9 mouse cellular contexts compared by ENCODE assay signal in genomic region chr16:10784793-10785370, GRCm38 (mm10). TPM values are rescaled to one million over a fixed set of nuclear protein-coding genes. Genes with fewer than 3 reads are reported as not detected.
DNase-seq lines count a peak whose midpoint lies in the region; ATAC-seq lines count a peak whose summit lies in the region.
"Had no signal": no experiment of that assay in that cellular context is flagged by ENCODE, and none has a peak within 500 bp of the region (broad histone marks: within the 10 kb centered on the region; RNA-seq: fewer than 3 reads in every experiment).

No protein-coding gene starts in this region.

- H3K36me3 ChIP-seq in forebrain, embryonic 10.5 days (replicated peaks): no peaks in the 10 kb centered on the region
- H3K36me3 ChIP-seq in heart, embryonic 15.5 days: no peaks in the 10 kb centered on the region
- H3K36me3 ChIP-seq in liver, embryonic 13.5 days: no peaks in the 10 kb centered on the region
- 0 out of 2 replicates have a peak, but pooled peaks cover 3% of the 10 kb centered on the region for H3K36me3 ChIP-seq in stomach, embryonic 14.5 days (ENCODE audit: control insufficient read depth, insufficient read depth, low read length)

- peak; percentile 72 for ATAC-seq in heart, embryonic 15.5 days (replicated peaks; ENCODE audit: insufficient number of reproducible peaks, insufficient read depth, low FRiP score, low read depth)
- peak; percentile 71 for ATAC-seq in liver, embryonic 13.5 days (ENCODE audit: low read depth)
- peak; percentile 72 for ATAC-seq in stomach, embryonic 14.5 days (ENCODE audit: insufficient number of reproducible peaks, insufficient read depth, low FRiP score, low read depth)

- no peaks in the 10 kb centered on the region for H3K9me3 ChIP-seq in forebrain, embryonic 10.5 days
- H3K9me3 ChIP-seq in heart, embryonic 15.5 days (replicated peaks): no peaks in the 10 kb centered on the region
- no peaks in the 10 kb centered on the region for H3K9me3 ChIP-seq in liver, embryonic 13.5 days (replicated peaks)
- H3K9me3 ChIP-seq in stomach, embryonic 14.5 days (ENCODE audit: control insufficient read depth, low read depth, low read length): no peaks in the 10 kb centered on the region

- peak overlapping the region; percentile 97 for H3K4me2 ChIP-seq in heart, embryonic 15.5 days
- H3K4me2 ChIP-seq in liver, embryonic 13.5 days: peak overlapping the region; percentile 99
- H3K4me2 ChIP-seq in stomach, embryonic 14.5 days (replicated peaks; ENCODE audit: low read depth, low read length): peak overlapping the region; percentile 95

- H3K9ac ChIP-seq in heart, embryonic 15.5 days: peak overlapping the region; percentile 77
- peak overlapping the region; percentile 78 for H3K9ac ChIP-seq in liver, embryonic 13.5 days
- peak overlapping the region; percentile 77 for H3K9ac ChIP-seq in stomach, embryonic 14.5 days (replicated peaks; ENCODE audit: low read depth, low read length)

- under 1% methylated on average over 52 of the region's 55 CpGs for WGBS in forebrain, embryonic 10.5 days
- WGBS in heart, embryonic 15.5 days: under 1% methylated on average over 55 of the region's 55 CpGs
- WGBS in liver, embryonic 13.5 days (ENCODE audit: insufficient replicate concordance): under 1% methylated on average over 47 of the region's 55 CpGs
- under 1% methylated on average over 49 of the region's 55 CpGs for WGBS in stomach, embryonic 14.5 days

- peaks cover 69% of the 10 kb centered on the region for H3K4me1 ChIP-seq in forebrain, embryonic 10.5 days
- H3K4me1 ChIP-seq in heart, embryonic 15.5 days (replicated peaks): peaks cover 69% of the 10 kb centered on the region
- H3K4me1 ChIP-seq in liver, embryonic 13.5 days (replicated peaks): peaks cover 41% of the 10 kb centered on the region
- peaks cover 41% of the 10 kb centered on the region for H3K4me1 ChIP-seq in stomach, embryonic 14.5 days (ENCODE audit: control insufficient read depth, insufficient read depth, low read length)

- peaks cover 30% of the 10 kb centered on the region for H3K27me3 ChIP-seq in forebrain, embryonic 10.5 days (ENCODE audit: poor library complexity, severe bottlenecking)
- H3K27me3 ChIP-seq in heart, embryonic 15.5 days: no peaks in the 10 kb centered on the region; the same call in 1 of the 2 replicates
- H3K27me3 ChIP-seq in liver, embryonic 13.5 days: peaks cover 47% of the 10 kb centered on the region
- H3K27me3 ChIP-seq in stomach, embryonic 14.5 days (ENCODE audit: control insufficient read depth, insufficient read depth, low read length): no peaks in the 10 kb centered on the region

- peak; percentile 97 to 98 for DNase-seq in CD8-positive naive resting alpha-beta T cell, adult 2 months (ENCODE audit: low read depth in 2 of 2, low spot score in 2 of 2)
- DNase-seq in c-Kit-positive CD71-negative TER-119-negative erythroid progenitor cells, embryonic 14.5 days (ENCODE audit: low read depth): peak; percentile 77
- DNase-seq in forebrain, embryonic 10.5 days (ENCODE audit: extremely low spot score, low spot score): peak; percentile 91
- peak; percentile 93 for DNase-seq in kidney, postnatal 14 days
- peak; percentile 76 for DNase-seq in liver, embryonic 13.5 days
- DNase-seq in natural killer cell, adult 2 months (ENCODE audit: low spot score in 2 of 2): peak; percentile 93 to 94

- peak overlapping the region; percentile 80 for H3K4me3 ChIP-seq in forebrain, embryonic 10.5 days
- H3K4me3 ChIP-seq in heart, embryonic 15.5 days: peak overlapping the region; percentile 85
- H3K4me3 ChIP-seq in liver, embryonic 13.5 days (replicated peaks): peak overlapping the region; percentile 89
- H3K4me3 ChIP-seq in stomach, embryonic 14.5 days (ENCODE audit: low read depth, low read length): peak overlapping the region; percentile 52

- H3K27ac ChIP-seq in forebrain, embryonic 10.5 days: peak overlapping the region; percentile 93
- H3K27ac ChIP-seq in heart, embryonic 15.5 days: peak overlapping the region; percentile 99
- H3K27ac ChIP-seq in liver, embryonic 13.5 days: peak overlapping the region; percentile 86
- peak overlapping the region; percentile 99 for H3K27ac ChIP-seq in stomach, embryonic 14.5 days (ENCODE audit: low read length)

RNA-seq across cellular contexts. Expression of gene Socs1, which starts 0.5 kb away (rescaled TPM):
- polyA plus RNA-seq in forebrain, embryonic 10.5 days (2016; fragmentation: Nextera tagmentation; extraction: Ambion mirVana): 2.3 and 2.7 TPM in 2 replicates
- polyA plus RNA-seq in heart, embryonic 15.5 days (2015; fragmentation: Nextera tagmentation; extraction: Ambion mirVana): 5.1 and 8.3 TPM in 2 replicates
- 1.2 and 1.3 TPM in 2 replicates for polyA plus RNA-seq in liver, embryonic 13.5 days (2015; fragmentation: Nextera tagmentation; extraction: Ambion mirVana)
- 11.3 and 11.4 TPM in 2 replicates for polyA plus RNA-seq in stomach, embryonic 14.5 days (2014; fragmentation: Nextera tagmentation; extraction: Ambion mirVana)

RNA-seq across cellular contexts. Expression of gene Tnp2, which starts 3.6 kb away (rescaled TPM):
- polyA plus RNA-seq in forebrain, embryonic 10.5 days (2016; fragmentation: Nextera tagmentation; extraction: Ambion mirVana): not detected in 2 replicates
- not detected in 2 replicates for polyA plus RNA-seq in heart, embryonic 15.5 days (2015; fragmentation: Nextera tagmentation; extraction: Ambion mirVana)
- polyA plus RNA-seq in liver, embryonic 13.5 days (2015; fragmentation: Nextera tagmentation; extraction: Ambion mirVana): not detected in 2 replicates
- polyA plus RNA-seq in stomach, embryonic 14.5 days (2014; fragmentation: Nextera tagmentation; extraction: Ambion mirVana): not detected in 2 replicates

RNA-seq across cellular contexts. Expression of gene Prm3, which starts 5.8 kb away (rescaled TPM):
- polyA plus RNA-seq in forebrain, embryonic 10.5 days (2016; fragmentation: Nextera tagmentation; extraction: Ambion mirVana): not detected in 2 replicates
- polyA plus RNA-seq in heart, embryonic 15.5 days (2015; fragmentation: Nextera tagmentation; extraction: Ambion mirVana): not detected in 2 replicates
- polyA plus RNA-seq in liver, embryonic 13.5 days (2015; fragmentation: Nextera tagmentation; extraction: Ambion mirVana): not detected in 2 replicates
- not detected in 2 replicates for polyA plus RNA-seq in stomach, embryonic 14.5 days (2014; fragmentation: Nextera tagmentation; extraction: Ambion mirVana)
- polyA plus RNA-seq: large intestine, adult 2 months had no signal

RNA-seq across cellular contexts. Expression of gene Prm2, which starts 11.1 kb away (rescaled TPM):
- polyA plus RNA-seq in forebrain, embryonic 10.5 days (2016; fragmentation: Nextera tagmentation; extraction: Ambion mirVana): not detected in 2 replicates
- not detected in 2 replicates for polyA plus RNA-seq in heart, embryonic 15.5 days (2015; fragmentation: Nextera tagmentation; extraction: Ambion mirVana)
- polyA plus RNA-seq in liver, embryonic 13.5 days (2015; fragmentation: Nextera tagmentation; extraction: Ambion mirVana): not detected in 2 replicates
- not detected in 2 replicates for polyA plus RNA-seq in stomach, embryonic 14.5 days (2014; fragmentation: Nextera tagmentation; extraction: Ambion mirVana)

RNA-seq across cellular contexts. Expression of gene Prm1, which starts 20.8 kb away (rescaled TPM):
- not detected in 2 replicates for polyA plus RNA-seq in forebrain, embryonic 10.5 days (2016; fragmentation: Nextera tagmentation; extraction: Ambion mirVana)
- polyA plus RNA-seq in heart, embryonic 15.5 days (2015; fragmentation: Nextera tagmentation; extraction: Ambion mirVana): 0.30 TPM in 1 of 2 replicates, not detected in the other
- polyA plus RNA-seq in liver, embryonic 13.5 days (2015; fragmentation: Nextera tagmentation; extraction: Ambion mirVana): not detected in 2 replicates
- not detected in 2 replicates for polyA plus RNA-seq in stomach, embryonic 14.5 days (2014; fragmentation: Nextera tagmentation; extraction: Ambion mirVana)

Comparison
In these comparisons a context has a peak if more than half of its experiments do, and no peak if none do; other contexts are left out.
1. Peak in every context shown above with its lines: DNase-seq, ATAC-seq, H3K4me3 ChIP-seq and H3K27ac ChIP-seq.